Mouse (Mus musculus): ENCODE measurements around the gene Theg.

GRCm38 (mm10) chr10:79606537-79606936, 19.4 kb upstream of the Theg start:
- no peak for TF ChIP-seq POLR2A (IDR thresholded peaks at IDR 0.05; ENCODE audit: low read depth, low read length)
- TF ChIP-seq CTCF (conservative IDR thresholded peaks at IDR 0.05; ENCODE audit: insufficient read depth, insufficient read length, low read depth, low read length), result no peak

Measured in kidney, adult 2 months (tissue).